Mouse (Mus musculus): ENCODE data around the gene Vmn1r197. TPM values are rescaled to one million over a fixed set of nuclear protein-coding genes. Genes with fewer than 3 reads are reported as not detected.
"Not testable (repeated sequence)": the region's sequence is repeated elsewhere in the genome, so short reads cannot be mapped to it uniquely, and the experiment has no call there.

Gene Vmn1r197
- not detected for total RNA-seq (2022)

DNA sequence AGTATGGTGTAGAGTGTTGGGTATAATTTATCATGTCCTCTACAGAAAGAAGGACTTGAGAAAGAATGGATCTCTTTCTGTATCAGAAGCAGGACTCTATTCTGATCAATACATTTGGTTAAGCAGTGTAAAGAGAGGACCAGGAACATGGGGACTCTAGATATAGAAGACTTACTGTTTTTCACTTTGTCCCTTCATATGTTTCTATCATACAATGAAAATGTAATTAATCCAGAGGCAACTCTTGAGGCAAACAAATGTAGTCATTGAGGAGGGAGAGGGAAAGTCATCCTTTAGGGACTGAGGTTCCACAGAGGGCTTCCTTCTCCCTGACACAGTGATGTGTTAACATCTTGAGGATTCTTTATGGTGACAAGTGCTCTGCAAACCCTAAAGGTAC is at the start of gene Vmn1r197:
TSS of gene Vmn1r197 (plus strand) at position 301 of the 400 bp plus-strand sequence.
- DNase-seq (ENCODE audit: low spot score) = no peak

DNA sequence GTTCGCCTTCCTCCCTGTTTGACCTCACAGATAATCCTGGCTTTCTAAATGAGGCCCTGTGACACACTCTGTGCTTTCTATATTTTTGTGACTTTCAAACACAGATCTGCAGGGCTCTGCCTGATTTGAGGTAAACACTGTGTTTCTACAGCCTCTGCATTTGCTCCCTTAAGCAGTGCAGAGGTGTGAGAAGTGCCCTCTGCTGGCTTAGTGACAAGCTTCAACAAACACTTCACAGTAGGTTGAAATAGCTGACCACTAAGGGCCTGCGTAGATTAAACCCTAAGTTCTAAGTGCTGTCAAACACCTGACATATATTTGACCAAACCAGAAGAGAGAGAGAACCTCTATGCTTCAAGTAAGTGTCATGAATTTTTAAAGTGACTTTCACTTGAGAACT is 39.8 kb upstream of the Vmn1r197 start:
- no peak for DNase-seq (ENCODE audit: low spot score)

DNA sequence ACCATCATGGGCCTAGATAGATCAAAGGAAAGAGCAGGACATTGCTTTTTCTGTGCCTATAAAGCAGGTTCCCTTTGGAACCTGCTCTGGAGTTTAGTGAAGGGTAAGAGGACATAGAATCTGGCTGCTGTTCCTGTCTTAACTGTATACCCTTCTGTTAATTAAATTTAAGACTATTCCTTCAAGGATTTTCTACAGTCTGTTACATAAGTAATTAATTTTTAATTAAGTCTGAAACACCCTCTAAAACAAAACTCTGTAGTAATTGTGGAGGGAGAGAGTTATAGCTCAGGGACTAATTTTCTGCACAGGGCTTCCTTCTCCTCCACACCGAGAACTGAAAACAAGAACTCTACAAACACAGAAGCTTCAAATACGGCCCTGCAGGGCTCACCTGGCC is 34.8 kb upstream of the Vmn1r197 start, which contains the start of gene Vmn1r196:
TSS of gene Vmn1r196 (plus strand) at position 301 of the 400 bp plus-strand sequence.
- DNase-seq (ENCODE audit: low spot score) = no peak

DNA sequence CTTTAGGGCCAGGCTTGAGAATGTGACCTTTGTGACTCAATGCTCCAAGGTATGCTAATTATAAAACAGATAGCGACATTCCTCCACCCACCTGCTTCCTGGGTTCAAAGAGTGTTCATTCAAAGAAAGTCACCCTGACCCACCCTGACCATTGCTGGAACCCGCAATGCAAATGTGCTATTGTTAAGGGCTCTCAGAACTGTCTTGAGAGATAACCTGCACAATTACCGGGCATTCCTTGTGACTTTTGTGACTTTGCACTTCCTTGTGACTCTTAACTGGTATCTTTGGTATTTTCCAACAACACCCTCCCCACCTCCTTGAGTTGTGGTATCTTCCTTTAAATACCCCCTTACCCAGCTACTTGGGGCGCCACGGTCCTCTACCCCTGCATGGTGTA is 16.3 kb upstream of the Vmn1r197 start:
- DNase-seq (ENCODE audit: low spot score) = not testable (repeated sequence)

DNA sequence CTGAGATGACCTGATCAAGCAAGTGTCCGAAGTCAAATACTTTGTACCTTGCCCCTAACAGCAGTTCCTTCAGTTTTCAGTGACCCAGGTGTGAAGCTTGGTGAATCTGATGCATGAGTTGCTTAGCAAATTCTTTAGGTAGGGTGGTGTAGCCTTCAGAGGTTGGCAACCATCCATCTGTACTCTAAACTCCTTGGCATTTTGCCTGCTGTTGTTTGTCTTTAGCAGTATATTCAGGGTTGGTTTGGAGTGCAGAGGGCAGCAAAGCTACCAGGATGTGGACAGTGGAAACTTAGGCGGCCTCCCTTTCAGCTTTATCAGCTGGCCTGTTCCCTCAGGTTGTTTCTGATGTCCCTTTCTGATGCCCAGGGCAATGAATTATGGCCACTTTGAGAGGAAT is 9.0 kb upstream of the Vmn1r197 start:
- DNase-seq (ENCODE audit: low spot score) = no peak

DNA sequence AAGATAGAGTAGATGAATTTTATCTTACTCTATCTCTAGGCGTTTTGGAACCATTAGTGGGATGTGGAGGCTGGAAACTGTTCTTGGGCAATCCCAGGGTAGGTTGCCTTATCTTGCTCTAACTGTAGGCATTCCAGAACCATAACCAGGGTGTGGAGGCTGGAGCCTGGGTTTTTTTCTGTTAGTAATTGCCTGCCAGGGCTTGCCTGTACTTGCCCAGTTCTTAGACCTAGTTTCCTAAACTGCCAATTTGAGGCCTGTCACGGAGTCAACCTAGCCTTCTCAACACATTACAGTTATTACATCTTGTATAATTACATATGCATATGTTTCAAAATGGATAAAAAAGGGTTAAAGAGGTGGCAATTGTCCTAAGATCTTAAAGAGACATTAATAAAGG is 7.0 kb upstream of the Vmn1r197 start:
- no peak for DNase-seq (ENCODE audit: low spot score)

DNA sequence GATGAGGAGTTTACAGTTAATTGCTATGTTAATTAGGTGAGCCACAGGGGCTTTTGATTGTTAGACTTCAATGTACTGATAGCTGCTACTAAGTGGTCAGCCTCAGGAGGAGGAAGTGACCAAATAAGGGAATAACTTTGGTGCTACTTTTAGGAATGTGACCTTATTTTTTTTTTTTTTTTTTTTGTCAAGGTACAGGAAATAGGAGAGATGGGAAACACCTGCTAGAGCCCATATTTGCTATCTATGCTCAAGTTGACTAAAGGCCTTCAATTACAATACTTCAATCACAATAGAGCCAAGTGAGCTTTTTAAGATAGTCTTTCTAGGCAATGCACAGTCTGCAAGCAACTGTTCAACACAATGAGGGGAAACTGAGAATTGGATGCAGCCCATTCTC is 4.3 kb upstream of the Vmn1r197 start:
- DNase-seq (ENCODE audit: low spot score) = no peak

DNA sequence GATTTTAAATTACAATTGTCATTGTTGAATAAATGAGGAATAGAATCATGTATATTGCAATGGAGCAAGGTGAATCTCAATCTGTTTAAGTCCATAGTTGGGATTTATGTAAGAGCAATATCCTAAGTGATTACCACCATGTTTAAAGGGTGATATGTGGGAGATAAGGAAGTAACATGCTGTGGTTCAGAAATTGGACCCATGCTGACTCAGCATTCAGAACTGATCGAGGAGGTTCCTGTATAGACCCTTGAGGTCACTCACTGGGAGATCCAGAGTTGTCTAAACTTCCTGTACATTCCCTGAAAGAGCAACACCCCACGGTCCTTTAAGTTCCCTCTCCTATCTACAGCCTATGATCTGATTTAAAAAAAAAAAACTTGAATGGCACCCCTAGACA is 8.9 kb downstream of the Vmn1r197 start:
- no peak for DNase-seq (ENCODE audit: low spot score)

DNA sequence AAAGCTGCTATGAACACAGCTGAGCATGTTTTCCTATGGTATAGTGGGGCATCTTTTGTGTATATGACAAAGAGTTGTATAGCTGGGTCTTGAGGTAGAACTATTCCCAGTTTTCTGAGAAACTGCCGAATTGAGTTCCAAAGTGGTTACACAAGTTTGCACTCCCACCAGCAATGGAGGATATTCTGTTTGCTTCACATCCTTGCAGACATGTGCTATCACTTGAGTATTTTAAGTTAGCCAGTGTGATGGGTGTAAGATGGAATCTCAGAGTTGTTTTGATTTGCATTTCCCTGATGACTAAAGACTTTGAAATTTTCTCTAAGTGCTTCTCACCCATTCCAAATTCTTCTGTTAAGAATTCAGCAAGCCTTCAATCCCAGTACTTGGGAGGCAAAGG is 11.2 kb downstream of the Vmn1r197 start:
- DNase-seq (ENCODE audit: low spot score) = no peak

DNA sequence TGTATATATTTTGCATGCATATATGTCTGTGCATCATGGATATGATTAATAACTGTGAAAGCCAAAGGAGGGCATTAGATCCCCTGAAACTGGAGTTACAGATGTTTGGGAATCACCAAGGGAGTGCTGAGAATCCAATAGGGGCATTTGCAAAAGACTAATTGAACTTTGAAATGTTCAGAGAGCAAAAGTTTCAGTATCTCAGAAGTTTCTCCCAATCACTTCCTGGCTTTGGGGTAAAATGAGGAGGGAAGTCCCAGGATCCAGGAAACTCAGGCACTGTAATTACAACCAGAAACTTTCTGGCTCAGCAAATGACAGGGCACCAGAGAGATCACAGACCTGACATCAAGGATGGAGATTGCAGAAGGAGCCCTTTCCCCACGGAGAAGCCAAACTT is 25.7 kb downstream of the Vmn1r197 start, which contains the start of gene Vmn1r198:
TSS of gene Vmn1r198 (plus strand) at position 301 of the 400 bp plus-strand sequence.
- DNase-seq (ENCODE audit: low spot score) = no peak

DNA sequence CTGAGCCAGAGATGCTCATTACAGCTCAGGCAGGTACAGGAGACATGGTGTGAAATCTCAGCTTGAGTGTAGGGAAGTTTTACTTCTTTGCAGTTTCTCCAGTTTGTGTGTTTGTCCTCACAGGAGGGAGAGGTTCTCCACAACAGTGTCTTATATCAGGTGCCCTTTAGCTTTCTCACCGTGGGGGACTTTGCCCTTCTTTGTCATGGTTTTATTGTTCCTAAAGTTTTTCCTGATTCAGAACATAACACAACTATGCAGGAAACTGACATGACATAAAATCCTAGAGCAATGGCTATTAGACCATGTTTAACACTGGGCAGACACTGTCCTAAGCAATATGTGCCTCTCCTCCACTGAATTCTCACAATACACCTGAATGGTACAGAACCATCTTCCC is 26.4 kb downstream of the Vmn1r197 start:
- DNase-seq (ENCODE audit: low spot score) = no peak

DNA sequence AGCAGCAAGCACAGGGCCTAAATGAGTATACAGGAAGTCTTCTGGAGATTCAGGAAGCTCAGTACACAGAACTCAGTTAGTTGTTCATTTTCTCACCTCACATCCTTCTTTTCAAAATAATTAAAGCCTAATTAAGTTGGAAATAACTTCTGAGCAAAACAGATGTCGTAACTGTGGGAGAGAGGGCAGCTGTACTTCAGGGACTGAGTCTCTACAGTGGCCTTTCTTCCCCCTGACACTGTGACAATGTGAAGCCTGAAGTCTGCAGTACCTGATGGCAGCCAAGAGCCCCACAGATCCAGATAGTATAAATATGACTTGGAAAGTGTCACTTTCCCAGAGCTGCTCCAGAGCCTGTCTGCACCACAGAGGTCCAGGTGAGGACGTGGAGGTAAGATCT is 55.1 kb downstream of the Vmn1r197 start, which contains the start of gene Vmn1r199:
TSS of gene Vmn1r199 (plus strand) at position 301 of the 400 bp plus-strand sequence.
- DNase-seq (ENCODE audit: low spot score) = no peak

DNA sequence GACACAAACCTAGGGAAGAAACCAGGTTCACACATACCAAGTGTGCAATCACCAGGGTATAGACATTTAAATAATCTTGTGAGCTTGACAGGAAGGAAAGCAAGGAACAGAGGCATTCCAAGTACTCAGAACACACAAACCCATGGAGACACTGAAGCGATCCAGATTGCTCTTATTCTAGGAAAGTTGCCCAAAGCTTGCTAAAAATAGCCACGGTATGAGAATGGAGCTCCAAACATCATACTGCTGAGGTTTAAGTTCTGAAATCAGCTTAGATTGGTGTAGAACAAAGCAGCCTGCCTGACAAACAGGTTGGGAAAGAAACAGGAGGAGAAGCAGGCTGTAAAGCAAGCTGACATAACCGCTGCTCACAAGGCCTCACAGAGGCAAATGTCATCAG is 56.7 kb downstream of the Vmn1r197 start:
- DNase-seq (ENCODE audit: low spot score) = peak; percentile 28

Other genes with a start within 250 kb of the Vmn1r197 start
- not detected for gene Vmn1r188, start 240.1 kb upstream of the Vmn1r197 start, total RNA-seq (2022)
- gene Vmn1r189, start 218.8 kb upstream of the Vmn1r197 start, total RNA-seq (2022) = not detected
- gene Vmn1r191, start 140.6 kb upstream of the Vmn1r197 start, total RNA-seq (2022) = not detected
- not detected for gene Vmn1r192, start 133.4 kb upstream of the Vmn1r197 start, total RNA-seq (2022)
- gene Vmn1r193, start 101.4 kb upstream of the Vmn1r197 start, total RNA-seq (2022) = not detected
- gene Vmn1r194, start 80.4 kb upstream of the Vmn1r197 start, total RNA-seq (2022) = not detected
- not detected for gene Vmn1r195, start 54.1 kb upstream of the Vmn1r197 start, total RNA-seq (2022)
- not detected for gene Vmn1r196, start 34.7 kb upstream of the Vmn1r197 start, total RNA-seq (2022)
- gene Vmn1r198, start 25.8 kb downstream of the Vmn1r197 start, total RNA-seq (2022) = not detected
- gene Vmn1r199, start 55.2 kb downstream of the Vmn1r197 start, total RNA-seq (2022) = not detected
- not detected for gene Vmn1r200, start 65.8 kb downstream of the Vmn1r197 start, total RNA-seq (2022)
- not detected for gene Vmn1r201, start 147.3 kb downstream of the Vmn1r197 start, total RNA-seq (2022)
- gene Vmn1r202, start 180.8 kb downstream of the Vmn1r197 start, total RNA-seq (2022) = not detected
- gene Vmn1r203, start 193.5 kb downstream of the Vmn1r197 start, total RNA-seq (2022) = not detected
- not detected for gene Vmn1r204, start 228.6 kb downstream of the Vmn1r197 start, total RNA-seq (2022)

Measured in heart, adult 8-10 months (tissue).